Mouse (Mus musculus): ENCODE measurements around the gene Ywhae.
"Not testable (repeated sequence)": the region's sequence is repeated elsewhere in the genome, so short reads cannot be mapped to it uniquely, and the experiment has no call there.

Ywhae gene

DNA sequence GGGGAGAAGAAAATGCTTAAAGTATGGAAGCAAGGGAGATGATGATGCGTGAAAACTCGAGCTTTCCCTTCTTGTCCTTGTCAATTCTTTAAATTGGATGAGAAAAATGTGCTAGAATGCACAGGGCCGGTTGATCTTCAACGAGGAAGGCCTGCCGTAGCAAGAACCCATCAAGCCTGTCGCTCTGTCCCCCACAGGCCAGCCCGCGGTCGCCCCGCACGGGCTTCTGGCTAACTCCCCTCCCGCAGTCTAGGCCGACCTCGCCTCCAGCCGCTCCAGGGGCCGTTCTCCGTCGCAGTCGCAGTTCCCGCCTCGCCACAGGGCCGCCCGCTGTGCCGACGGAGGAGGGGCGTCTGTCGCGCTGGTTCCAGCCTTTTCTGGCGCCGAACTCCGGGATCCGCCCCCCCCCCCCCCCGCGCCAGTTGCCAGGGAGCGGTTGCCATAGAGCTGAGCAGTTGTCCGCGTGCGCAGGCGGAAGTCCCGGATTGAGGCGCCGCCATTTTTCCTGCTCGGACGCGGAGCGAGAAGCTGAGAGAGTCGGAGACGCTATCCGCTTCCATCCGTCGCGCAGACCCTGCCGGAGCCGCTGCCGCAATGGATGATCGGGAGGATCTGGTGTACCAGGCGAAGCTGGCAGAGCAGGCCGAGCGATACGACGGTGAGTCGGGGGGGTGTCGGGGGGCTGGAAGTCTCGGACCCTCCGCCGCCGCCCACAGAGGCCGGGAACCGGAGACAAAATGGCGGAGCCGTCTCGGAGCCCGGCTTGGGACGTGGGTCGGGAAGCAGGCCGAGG is at the start of gene Ywhae:
Gene Ywhae, plus strand, starts transcription at position 436 of the 793 bp plus-strand sequence.
- DNase-seq = peak; percentile 90

DNA sequence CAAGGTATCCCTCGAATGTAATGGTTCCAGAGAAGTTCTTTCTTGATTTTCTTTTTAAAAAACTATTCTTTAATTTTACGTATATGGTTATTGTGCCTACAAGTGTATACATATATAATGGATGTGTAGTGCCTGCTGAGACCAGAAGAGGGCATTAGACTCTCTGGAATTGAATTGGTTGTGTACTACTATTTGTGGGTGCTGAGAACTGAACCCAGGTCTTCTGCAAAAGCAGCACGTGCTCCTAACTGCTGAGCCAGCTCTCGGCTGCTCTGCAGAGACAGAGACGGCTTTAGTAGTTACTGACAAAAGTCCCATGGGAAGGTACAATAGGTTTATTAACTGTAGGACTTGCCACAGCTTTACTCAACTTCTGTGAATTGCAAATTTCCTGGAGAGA is 48.2 kb upstream of the Ywhae start:
- no peak for DNase-seq

DNA sequence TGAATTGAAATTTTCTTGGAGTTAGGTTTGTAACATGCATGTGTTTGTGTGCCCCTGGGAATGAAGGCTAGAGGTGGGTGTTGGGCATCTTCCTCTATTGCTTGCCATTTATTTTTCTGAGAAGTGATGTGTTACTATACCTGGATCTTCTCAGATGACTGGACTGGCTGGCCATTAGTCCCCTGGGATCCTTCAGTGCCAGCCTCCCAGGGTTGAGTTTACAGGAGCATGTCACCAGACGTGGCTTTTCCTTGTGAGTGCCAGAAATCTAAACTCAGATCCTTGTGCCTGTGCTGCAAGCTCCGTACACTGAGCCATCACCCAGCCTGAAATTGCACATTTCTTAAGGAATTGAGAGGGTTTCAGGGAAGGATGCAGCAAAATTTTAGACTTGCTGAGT is 47.7 kb upstream of the Ywhae start:
- no peak for DNase-seq

DNA sequence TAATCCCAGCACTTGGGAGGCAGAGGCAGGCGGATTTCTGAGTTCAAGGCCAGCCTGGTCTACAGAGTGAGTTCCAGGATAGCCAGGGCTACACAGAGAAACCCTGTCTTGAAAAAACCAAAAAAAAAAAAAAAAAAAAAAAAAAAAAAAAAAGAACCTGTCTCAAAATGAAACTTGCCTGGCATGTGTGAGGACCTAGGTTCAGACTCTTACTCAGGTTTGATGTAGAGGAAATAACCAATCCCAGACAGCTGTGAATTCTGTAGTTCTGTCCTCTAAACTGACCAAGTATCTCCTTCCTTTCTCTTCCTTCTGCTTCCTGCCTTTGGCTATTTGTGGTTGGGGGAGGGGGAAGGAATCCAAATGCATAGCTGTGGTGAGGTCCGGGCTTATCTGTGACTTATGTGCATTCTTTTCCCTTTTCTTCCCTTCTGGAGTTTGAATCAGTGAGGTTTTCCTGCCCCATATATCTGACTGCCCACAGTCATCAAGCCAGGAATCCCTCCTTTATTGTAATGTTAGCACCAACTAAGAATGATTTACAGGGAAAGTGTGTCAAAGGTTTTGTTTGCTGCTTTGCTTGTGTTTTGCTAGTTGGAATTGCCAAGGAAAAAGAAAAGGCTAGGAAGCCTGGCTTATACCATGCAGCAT is 45.2 kb upstream of the Ywhae start:
- no peak for DNase-seq

DNA sequence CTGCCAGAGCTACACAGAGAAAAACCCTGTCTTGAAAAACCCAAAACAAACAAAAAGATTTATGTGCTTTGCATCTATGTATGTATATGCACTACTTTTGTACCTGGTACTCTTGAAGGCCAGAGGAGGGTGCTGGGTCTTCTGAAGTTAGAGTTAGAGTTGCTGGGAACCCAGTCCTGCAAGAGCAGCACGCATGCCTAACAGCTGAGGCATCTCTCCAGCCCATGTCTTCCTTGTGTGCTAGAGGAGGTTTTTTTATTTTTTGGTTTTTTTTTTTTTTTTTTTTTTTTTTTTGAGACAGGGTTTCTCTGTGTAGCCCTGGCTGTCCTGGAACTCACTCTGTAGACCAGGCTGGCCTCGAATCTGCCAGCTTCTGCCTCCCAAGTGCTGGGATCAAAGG is 44.5 kb upstream of the Ywhae start:
- DNase-seq = no peak

DNA sequence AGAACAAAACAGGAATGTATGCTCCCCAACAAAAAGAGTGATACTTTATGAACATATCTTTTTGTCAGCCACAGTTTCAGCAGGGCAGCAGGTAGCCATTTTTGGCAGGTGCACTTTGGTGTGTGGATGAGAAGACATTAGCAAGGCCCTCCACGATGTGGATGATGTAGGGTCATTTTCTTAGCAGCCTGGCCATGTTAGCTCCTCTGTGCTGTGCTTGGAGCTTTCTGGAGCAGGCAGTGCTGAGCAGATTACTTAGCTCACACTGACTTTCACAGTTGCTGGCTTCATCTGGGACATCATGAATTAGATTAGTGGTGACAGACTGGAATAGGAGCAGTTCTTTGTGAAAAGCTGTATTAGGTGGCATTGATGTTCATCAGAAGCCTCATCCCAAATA is 42.7 kb upstream of the Ywhae start:
- DNase-seq = no peak

DNA sequence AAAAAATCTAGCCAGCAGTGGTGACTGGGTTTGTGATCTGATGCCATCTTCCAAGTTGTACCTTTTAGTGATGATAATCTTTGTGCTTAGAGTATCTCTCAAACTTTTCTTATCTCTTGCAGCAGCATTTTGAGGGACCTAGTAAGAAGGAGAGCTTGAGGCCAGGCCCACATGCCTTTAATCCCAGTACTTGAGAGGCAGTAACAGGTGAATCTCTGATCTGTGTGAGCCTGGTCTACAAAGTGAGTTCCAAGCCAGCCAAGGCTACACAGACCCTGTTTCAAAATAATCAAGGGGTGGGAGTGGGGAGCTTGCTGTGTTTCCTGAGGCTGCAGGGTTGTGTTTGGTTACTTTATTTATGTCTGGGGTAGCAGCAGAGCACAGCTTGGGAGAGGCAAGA is 41.6 kb upstream of the Ywhae start:
- DNase-seq = no peak

DNA sequence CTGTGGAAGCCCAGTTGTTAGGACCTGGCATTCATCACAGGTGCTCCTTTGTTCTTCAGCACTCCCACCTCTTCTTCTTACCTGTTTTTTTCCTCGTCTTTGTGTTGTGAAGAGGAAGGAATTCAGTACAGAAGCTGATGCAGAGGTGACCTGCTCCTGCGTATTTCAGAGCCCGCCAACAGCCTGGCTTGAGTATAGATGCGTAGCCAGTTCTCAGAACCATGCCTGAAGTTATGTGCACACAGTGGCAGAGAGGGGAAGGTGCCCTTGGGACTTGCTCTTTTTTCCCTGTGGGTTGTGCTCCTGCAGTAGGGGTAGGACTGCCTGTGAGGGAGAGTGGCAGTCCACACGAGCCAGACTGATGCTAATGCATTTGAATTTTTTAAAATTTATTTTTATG is 39.1 kb upstream of the Ywhae start:
- DNase-seq = no peak

DNA sequence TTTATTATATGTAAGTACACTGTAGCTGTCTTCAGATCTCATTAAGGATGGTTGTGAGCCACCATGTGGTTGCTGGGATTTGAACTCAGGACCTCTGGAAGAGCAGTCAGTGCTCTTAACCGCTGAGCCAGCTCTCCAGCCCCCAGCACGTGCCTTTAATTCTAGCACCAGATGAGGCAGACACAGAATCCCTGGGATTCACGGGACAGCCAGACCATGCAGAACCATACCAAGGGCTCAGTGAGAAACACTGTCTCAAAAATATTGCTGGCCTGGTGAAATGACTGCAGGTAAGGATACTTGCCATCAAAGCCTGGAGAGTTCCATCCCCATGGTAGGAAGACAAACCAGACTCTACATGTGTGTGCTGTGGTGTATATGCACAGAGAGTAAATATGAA is 35.2 kb upstream of the Ywhae start:
- not testable (repeated sequence) for DNase-seq

DNA sequence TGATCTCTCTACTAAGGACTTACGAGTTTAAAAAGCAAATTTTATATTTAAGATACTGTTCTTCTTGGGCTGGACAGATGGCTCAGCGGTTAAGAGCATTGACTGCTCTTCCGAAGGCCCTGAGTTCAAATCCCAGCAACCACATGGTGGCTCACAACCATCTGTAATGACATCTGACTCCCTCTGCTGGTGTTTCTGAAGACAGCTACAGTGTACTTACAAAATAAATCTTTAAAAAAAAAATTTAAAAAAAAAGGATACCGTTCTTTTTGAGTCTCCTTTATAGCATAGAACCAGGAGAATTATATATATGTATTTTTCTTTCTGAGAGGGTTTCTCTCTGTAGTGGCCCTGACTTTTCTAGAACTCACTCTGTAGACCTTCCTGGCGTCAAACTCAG is 32.1 kb upstream of the Ywhae start:
- DNase-seq = no peak

DNA sequence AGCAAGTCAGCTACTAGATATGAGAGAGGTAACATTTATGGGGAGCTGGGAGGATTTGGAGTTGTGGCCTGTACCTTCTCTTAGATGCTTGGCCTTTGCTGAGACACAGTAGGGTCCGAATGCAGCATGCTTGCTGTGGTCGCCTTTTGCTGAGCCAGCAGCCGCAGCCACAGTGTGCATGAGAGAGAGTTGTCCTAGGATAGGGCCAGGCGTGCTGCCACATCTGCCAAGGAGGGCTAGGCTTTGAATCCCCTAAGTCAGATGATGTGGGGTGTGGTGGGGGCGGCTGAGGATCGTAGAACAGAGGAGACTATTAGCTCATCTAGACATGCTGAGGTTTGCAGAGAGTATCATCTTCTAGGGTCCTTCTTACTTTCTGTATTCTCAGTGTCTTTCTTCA is 29.9 kb upstream of the Ywhae start:
- no peak for DNase-seq

DNA sequence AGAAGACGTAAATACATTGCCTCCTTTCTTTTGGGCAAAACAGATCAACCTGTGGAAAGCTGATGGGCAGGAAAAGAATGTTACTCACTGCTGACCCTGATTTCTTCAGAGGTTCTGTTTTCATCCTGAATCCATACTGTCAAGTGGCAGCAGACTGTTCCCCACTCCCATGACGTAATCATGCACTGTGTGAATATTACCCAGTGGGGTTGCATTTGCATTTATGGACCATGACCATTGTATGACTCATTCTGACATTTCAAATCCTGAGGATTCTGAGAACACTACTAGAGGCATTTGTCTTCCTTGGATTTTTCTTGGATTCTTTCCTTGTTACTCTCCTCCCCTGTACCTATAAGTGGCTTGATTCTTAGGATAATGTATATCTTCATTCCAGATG is 28.9 kb upstream of the Ywhae start:
- no peak for DNase-seq

DNA sequence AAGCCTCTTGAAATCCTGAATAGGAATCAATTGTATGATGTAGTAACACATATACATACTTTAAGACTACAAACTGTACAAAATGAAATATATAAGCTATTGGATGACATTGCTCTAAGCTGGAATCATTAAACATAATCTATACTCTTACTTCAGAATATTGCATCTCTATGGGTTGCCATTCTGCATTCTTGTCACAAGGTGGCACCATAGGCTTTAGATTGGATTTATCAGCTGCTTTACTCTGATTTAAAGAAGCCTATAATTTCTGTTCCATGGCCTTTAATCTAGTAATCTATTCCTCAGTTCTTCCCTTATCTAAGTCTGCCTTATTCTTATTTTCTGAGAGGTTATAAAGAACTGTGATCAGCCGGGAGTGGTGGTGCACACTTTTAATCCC is 18.7 kb upstream of the Ywhae start:
- DNase-seq = peak; percentile 31

DNA sequence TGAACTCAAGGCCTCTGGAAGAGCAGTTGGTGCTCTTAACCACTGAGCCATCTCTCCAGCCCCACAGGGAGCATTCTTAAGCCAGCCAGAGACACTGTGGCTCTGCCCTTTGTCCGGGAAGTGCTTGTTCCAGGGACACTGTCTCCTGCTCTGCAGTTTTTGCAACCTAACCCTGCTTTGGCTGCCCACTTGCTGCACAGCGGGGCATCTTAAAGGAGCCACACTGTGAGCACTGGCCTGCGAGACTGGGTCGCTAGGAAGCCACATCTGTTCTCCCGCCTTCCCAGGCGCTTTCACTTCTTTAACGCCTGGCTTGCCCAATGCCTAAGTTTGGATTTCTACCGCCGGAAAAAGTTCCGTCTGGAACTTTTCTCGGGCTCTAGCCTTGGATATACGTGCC is 17.1 kb upstream of the Ywhae start:
- no peak for DNase-seq

DNA sequence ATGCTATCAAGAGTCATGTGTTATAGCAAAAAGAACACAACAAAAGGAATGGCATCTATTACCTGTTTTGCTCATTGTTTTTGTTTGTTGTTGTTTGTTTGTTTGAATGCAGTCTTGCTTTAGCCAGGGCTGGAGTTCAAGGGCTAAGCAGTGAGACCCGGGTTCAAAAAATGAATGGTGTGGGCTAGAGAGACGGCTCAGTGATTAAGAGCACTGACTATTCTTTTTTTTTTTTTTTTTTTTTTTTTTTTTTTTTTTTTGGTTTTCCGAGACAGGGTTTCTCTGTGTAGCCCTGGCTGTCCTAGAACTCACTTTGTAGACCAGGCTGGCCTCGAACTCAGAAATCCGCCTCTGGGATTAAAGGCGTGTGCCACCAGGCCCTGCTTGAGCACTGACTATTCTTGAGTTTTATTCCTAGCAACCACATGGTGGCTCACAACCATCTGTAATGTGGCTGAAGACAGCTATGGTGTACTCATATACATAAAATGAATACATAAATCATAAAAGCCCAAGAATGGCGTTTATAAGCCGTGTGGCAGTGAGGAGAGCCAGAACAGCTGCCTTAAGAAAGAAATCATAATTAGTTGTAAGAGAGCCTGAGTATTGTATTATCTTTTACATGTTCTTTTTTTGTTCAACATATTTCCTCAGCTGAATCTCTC is 15.9 kb upstream of the Ywhae start:
- DNase-seq = no peak

DNA sequence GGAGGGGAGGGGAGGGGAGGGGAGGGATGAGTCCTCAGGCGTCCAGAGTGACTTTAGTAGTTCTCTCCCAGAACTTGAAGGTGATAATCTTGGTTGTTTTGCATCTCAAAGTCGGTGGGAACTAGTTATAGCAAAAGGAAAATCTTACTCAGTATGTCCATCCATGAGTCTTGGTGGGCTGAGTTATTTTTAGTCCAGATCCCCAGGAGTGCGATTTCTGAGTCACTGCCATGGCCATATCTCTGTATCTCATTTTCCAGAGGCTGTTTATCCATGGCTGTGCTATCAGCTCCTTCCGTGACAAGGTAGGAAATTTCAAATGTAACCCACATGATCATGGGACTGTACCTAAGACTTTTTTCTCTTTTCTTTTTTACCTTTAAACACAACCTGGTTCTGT is 10.3 kb upstream of the Ywhae start:
- DNase-seq = no peak

DNA sequence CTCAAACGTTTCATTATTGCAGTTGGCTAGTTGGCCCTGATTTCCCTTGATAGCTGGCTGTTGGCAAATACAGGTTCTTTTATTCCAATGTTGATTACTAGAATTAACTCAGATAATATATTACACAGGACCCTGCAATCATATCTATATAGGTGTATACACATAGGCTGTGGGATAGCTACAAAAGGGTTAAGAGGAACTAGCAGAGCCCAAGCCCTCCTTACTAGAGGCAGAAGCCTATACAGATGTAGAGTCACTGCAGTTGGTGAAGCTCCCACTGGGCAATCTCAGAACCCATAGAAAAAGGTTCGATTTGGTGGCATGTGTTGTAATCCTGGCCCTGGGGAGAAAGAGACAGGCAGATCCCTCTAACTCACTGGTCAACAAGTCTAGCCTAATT is 5.5 kb upstream of the Ywhae start:
- no peak for DNase-seq

DNA sequence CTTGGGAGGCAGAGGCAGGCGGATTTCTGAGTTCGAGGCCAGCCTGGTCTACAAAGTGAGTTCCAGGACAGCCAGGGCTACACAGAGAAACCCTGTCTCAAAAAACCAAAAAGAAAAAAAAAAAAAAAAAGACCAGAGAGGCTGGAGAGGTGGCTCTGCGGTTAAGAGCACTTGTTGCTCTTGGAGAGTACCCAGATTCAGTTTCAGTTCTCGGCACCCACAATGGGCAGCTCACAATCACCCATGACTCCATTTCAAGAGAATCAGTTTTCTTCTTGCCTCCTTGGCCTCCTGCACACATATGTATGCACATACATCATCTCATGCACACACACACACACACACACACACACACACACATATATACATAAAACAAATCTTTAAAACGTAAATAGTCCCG is 5.0 kb upstream of the Ywhae start:
- DNase-seq = not testable (repeated sequence)

DNA sequence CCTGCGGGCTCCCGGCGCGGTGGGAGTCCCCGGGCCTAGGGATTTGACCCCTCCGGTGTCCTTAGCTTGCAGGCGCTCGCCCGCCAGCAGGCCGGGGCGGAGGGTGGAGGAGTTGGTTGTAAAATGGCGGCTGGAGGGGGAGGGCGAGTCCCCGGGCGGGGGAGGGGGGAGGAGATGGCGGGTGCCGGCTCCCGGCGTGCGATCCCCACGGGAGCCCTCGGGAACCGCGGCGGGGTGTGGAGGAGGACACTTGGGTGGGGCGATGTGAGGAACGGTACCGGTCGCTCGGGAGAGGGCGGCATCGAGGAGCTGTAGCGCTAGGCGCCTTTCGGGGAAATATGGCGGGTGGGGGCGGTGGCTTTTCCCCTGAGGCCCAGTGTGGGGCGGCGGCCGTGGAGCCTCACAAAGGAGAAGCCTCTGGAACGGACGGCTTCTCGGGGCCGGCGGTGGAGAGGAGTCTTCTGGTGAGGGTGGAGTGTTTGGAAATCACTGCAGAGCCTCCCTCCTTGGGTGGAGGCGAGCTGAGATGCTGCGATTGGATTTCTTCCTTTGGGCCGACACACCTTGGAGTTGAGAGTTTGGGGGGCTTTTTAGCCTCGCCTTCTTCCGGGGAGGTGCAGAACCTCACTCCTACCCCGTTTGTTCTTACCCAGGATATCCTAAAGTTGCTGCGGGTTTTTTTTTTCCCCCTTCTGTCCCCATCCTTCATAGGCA is 715 bp downstream of the Ywhae start:
- peak; percentile 76 for DNase-seq

DNA sequence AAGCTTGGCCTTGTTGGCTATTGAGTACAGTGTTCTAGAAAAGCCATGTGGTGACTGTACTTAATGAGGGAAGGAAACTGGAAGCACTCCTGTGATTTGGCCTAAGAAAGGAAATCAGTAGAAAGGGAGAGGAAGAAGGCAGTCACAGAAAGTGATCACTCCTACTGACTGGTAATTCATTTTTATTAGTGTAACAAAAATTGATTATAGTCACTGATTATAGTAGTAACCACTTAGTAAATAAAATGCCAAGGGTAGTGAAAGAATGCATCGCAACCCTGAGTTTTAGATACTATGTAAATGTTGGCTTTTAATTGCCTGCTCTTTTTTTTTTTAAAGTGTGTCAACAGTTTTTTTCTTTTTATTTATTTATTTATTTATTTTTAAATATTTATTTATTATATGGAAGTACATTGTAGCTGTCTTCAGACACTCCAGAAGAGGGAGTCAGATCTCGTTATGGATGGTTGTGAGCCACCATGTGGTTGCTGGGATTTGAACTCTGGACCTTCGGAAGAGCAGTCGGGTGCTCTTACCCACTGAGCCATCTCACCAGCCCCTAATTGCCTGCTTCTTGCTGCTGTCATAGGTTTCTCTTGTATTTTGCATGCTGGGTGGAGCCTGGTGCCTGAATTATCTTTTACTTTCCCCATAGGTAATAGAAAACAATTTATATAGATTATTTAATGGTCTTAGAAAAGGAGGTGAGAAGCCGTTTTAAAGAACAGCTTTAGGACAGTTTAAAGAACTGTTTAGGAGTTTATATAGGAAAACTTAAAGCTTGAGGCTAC is 3.0 kb downstream of the Ywhae start:
- no peak for DNase-seq

DNA sequence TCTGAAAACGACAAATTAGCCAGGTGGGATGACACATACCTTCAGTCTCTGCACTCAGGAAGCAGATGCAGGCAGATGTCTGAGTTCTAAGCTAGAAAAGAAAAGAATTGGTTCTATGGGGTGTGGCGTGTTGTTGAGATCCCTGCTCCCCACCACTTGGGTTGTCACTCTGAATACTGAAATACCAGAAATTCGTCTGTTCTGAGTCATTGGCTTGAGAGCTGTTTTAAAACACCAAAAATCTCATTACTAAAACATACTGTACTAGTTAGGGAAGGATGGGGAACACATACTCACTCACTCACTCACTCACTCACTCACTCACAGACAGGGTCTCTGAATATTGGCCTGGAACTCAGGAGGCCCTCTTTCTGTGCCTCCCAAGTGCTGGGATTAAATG is 4.3 kb downstream of the Ywhae start:
- DNase-seq = no peak

DNA sequence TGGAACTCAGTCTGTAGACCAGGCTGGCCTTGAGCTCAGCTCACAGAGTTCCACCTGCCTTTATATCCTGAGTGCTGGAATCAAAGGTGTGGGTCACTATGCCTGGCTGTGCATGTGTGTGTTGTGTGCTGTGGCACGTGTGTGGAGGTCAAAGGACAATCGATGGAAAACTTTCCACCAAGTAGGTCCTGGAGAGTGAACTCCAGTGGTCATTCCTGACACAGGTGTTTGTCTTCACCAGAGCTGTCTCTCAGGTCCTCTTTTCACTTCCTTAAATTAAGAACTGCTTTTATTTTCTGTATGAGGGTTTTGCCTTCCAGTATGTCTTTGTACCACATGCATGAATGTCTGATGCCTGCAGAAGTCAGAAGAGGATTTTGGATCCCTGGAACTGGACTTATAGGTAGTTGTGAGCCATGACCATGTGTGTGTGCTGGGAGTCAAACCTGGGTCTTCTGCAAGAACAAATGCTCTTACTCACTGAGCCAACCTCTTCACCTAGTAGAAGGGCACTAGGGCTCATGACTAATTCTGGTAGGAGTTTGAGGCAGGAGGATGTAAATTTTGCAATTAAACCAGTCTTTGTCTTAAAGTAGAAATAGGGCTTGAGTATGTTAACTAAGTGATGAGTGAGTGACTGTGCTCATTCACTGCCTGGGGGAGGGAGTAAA is 5.3 kb downstream of the Ywhae start:
- DNase-seq = no peak

Measured in thymus, postnatal 14 days (tissue).